Mouse (Mus musculus) MEL (cell line): ENCODE measurements at regions not wholly inside any gene's neighbourhood (a gene's known extent, or its start where the extent isn't known, plus 50 kb on each side); places are given as distances from the start of the nearest gene placed in this dataset.

Experiments
- CTCF ChIP-seq, 3 experiments: IDR thresholded peaks in 2 of 3; conservative IDR thresholded peaks in 1 of 3; 2 replicates each; pipeline ENCODE4 v1.5.1; 2011 to 2012; ENCODE audit warnings: low read length in 3 of 3, low read depth in 2 of 3, mild to moderate bottlenecking in 2 of 3, improper control_type of control experiment in 1 of 3, inconsistent platforms in 1 of 3, mixed read lengths in 1 of 3, moderate library complexity in 1 of 3; ENCODE audit not compliant: control insufficient read depth in 1 of 3, insufficient read depth in 1 of 3, poor library complexity in 1 of 3, severe bottlenecking in 1 of 3
- ETS1 ChIP-seq: IDR thresholded peaks from 2 replicates; pipeline ENCODE4 v1.6.1; 2012; ENCODE audit warnings: low read depth, mild to moderate bottlenecking, inconsistent platforms, low read length, improper control_type of control experiment, moderate library complexity
- GATA1 ChIP-seq: IDR thresholded peaks from 2 replicates; pipeline ENCODE4 v1.6.1; 2011; ENCODE audit warnings: low read depth, low read length, improper control_type of control experiment
- POLR2A ChIP-seq, 2 experiments: IDR thresholded peaks; 2 replicates each; pipeline ENCODE4 v1.6.1; 2011 to 2012; ENCODE audit warnings: low read length in 2 of 2, mild to moderate bottlenecking in 2 of 2, control low read depth in 1 of 2, improper control_type of control experiment in 1 of 2, low read depth in 1 of 2, moderate library complexity in 1 of 2; ENCODE audit not compliant: control insufficient read depth in 1 of 2, insufficient read depth in 1 of 2, poor library complexity in 1 of 2
- POLR2AphosphoS2 ChIP-seq: IDR thresholded peaks from 2 replicates; pipeline ENCODE4 v1.6.1; 2011; ENCODE audit warnings: low read length, improper control_type of control experiment
- TCF12 ChIP-seq: IDR thresholded peaks from 2 replicates; pipeline ENCODE4 v1.6.1; 2014; ENCODE audit warnings: low read depth, mild to moderate bottlenecking, inconsistent platforms, low read length, improper control_type of control experiment, moderate library complexity
- ZMIZ1 ChIP-seq: IDR thresholded peaks from 2 replicates; pipeline ENCODE4 v1.6.1; 2012; ENCODE audit warnings: low read depth, mild to moderate bottlenecking, inconsistent platforms, low read length, improper control_type of control experiment, moderate library complexity

GRCm38 (mm10) chr17:47269053-47269891 lies 99.4 kb upstream of the Mrps10 start:
- TF ChIP-seq CTCF (IDR thresholded peaks at IDR 0.05 in 2 of 3, conservative IDR thresholded peaks at IDR 0.05 in 1 of 3; ENCODE audit: control insufficient read depth in 1 of 3, insufficient read depth in 1 of 3, low read depth in 2 of 3, low read length in 3 of 3, poor library complexity in 1 of 3, severe bottlenecking in 1 of 3) (no peak), POLR2AphosphoS2 (no peak), TCF12 (no peak), POLR2A (IDR thresholded peaks at IDR 0.05; ENCODE audit: control insufficient read depth in 1 of 2, insufficient read depth in 1 of 2, low read depth in 1 of 2, low read length in 2 of 2, poor library complexity in 1 of 2) (no peak), GATA1 (no peak), ZMIZ1 (no peak), ETS1 (no peak)
